8 mouse cellular contexts compared by ENCODE assay signal in genomic region chr13:106947583-106947982, GRCm38 (mm10). TPM values are rescaled to one million over a fixed set of nuclear protein-coding genes. Genes with fewer than 3 reads are reported as not detected.
DNase-seq lines count a peak whose midpoint lies in the region; ATAC-seq and TF ChIP-seq lines count a peak whose summit lies in the region.

No protein-coding gene starts in this region.

- no peak for DNase-seq in kidney, postnatal 4 days
- DNase-seq in adrenal gland, postnatal 25 days: no peak
- no peak for DNase-seq in right cerebral cortex, postnatal 10 days (ENCODE audit: low spot score in 2 of 2)
- DNase-seq in thymus, postnatal 25 days: no peak

- H3K4me1 ChIP-seq in kidney, embryonic 15.5 days: peaks cover 15% of the 10 kb centered on the region
- peaks cover 3% of the 10 kb centered on the region; the same call in 1 of the 2 replicates for H3K4me1 ChIP-seq in cortical plate, adult 2 months (ENCODE audit: control insufficient read depth, insufficient read depth, low read length)
- H3K4me1 ChIP-seq in hindbrain, embryonic 16.5 days (ENCODE audit: control insufficient read depth, insufficient read depth, low read depth, low read length): peaks cover 16% of the 10 kb centered on the region
- H3K4me1 ChIP-seq in midbrain, embryonic 16.5 days (ENCODE audit: control insufficient read depth, insufficient read depth, low read length): peaks cover 18% of the 10 kb centered on the region

- 5% methylated on average over 6 of the region's 6 CpGs for WGBS in kidney, embryonic 15.5 days
- 7% methylated on average over 6 of the region's 6 CpGs for WGBS in hindbrain, embryonic 16.5 days
- WGBS in midbrain, embryonic 16.5 days: 3% methylated on average over 6 of the region's 6 CpGs

- peak overlapping the region; percentile 90 for H3K9ac ChIP-seq in kidney, embryonic 15.5 days
- H3K9ac ChIP-seq in hindbrain, embryonic 16.5 days (ENCODE audit: low read depth, low read length): peak overlapping the region; percentile 91
- peak overlapping the region; percentile 90 for H3K9ac ChIP-seq in midbrain, embryonic 16.5 days (ENCODE audit: low read depth, low read length)

- H3K36me3 ChIP-seq in kidney, embryonic 15.5 days: peaks cover 33% of the 10 kb centered on the region
- peaks cover 4% of the 10 kb centered on the region for H3K36me3 ChIP-seq in hindbrain, embryonic 16.5 days (ENCODE audit: control insufficient read depth, insufficient read depth, low read length)
- peaks cover 2% of the 10 kb centered on the region; the same call in 1 of the 2 replicates for H3K36me3 ChIP-seq in midbrain, embryonic 16.5 days (ENCODE audit: control insufficient read depth, insufficient read depth, low read length)

- no peak for ATAC-seq in kidney, embryonic 15.5 days (replicated peaks; ENCODE audit: low FRiP score)
- no peak for ATAC-seq in hindbrain, embryonic 16.5 days
- ATAC-seq in midbrain, embryonic 16.5 days: no peak

- no peaks in the 10 kb centered on the region for H3K27me3 ChIP-seq in kidney, embryonic 15.5 days
- no peaks in the 10 kb centered on the region for H3K27me3 ChIP-seq in hindbrain, embryonic 16.5 days (replicated peaks; ENCODE audit: control insufficient read depth, insufficient read depth, low read length)
- H3K27me3 ChIP-seq in midbrain, embryonic 16.5 days (ENCODE audit: control insufficient read depth, insufficient read depth, low read depth, low read length): no peaks in the 10 kb centered on the region

- H3K9me3 ChIP-seq in kidney, embryonic 15.5 days (replicated peaks): no peaks in the 10 kb centered on the region
- H3K9me3 ChIP-seq in hindbrain, embryonic 16.5 days (ENCODE audit: control insufficient read depth, low read length): no peaks in the 10 kb centered on the region
- H3K9me3 ChIP-seq in midbrain, embryonic 16.5 days (replicated peaks; ENCODE audit: control insufficient read depth, low read length, poor library complexity, severe bottlenecking): no peaks in the 10 kb centered on the region

- TF ChIP-seq CTCF in cortical plate, adult 2 months (IDR thresholded peaks at IDR 0.05; ENCODE audit: extremely low read depth, insufficient read depth, low read length): no peak

- TF ChIP-seq POLR2A in cortical plate, adult 2 months (IDR thresholded peaks at IDR 0.05; ENCODE audit: extremely low read depth, insufficient read depth, low read length): no peak

- peak overlapping the region; percentile 98 for H3K4me3 ChIP-seq in kidney, embryonic 15.5 days (replicated peaks)
- peak overlapping the region; percentile 97 for H3K4me3 ChIP-seq in cortical plate, adult 2 months (ENCODE audit: insufficient read depth, low read length)
- H3K4me3 ChIP-seq in hindbrain, embryonic 16.5 days (ENCODE audit: low read length): peak overlapping the region; percentile 82
- H3K4me3 ChIP-seq in midbrain, embryonic 16.5 days (ENCODE audit: low read depth, low read length): peak overlapping the region; percentile 94

- peak overlapping the region; percentile 62 for H3K4me2 ChIP-seq in kidney, embryonic 15.5 days
- peak overlapping the region; percentile 77 for H3K4me2 ChIP-seq in hindbrain, embryonic 16.5 days (ENCODE audit: low read length)
- H3K4me2 ChIP-seq in midbrain, embryonic 16.5 days (ENCODE audit: low read length): peak overlapping the region; percentile 69

- H3K27ac ChIP-seq in kidney, embryonic 15.5 days: peak overlapping the region; percentile 95
- no peak overlapping the region for H3K27ac ChIP-seq in cortical plate, adult 2 months (ENCODE audit: insufficient read depth, low read length)
- no peak overlapping the region for H3K27ac ChIP-seq in hindbrain, embryonic 16.5 days (ENCODE audit: low read depth, low read length)
- no peak overlapping the region; the same call in 1 of the 2 replicates for H3K27ac ChIP-seq in midbrain, embryonic 16.5 days (ENCODE audit: low read length)

RNA-seq across cellular contexts. Expression of gene Dimt1, which starts 0.7 kb away (rescaled TPM):
- 42.3 and 45.9 TPM in 2 replicates for polyA plus RNA-seq in kidney, embryonic 15.5 days (2015; fragmentation: Nextera tagmentation; extraction: Ambion mirVana)
- 23.1 and 26.8 TPM in 2 replicates for polyA plus RNA-seq in cortical plate, adult 2 months (2012; rRNA removed)
- 38.7 and 39.3 TPM in 2 replicates for polyA plus RNA-seq in hindbrain, embryonic 16.5 days (2015; fragmentation: Nextera tagmentation; extraction: Ambion mirVana)
- 44.0 and 44.6 TPM in 2 replicates for polyA plus RNA-seq in midbrain, embryonic 16.5 days (2015; fragmentation: Nextera tagmentation; extraction: Ambion mirVana)
- total RNA-seq in adrenal gland, postnatal 25 days (2021): 15.1 and 17.3 TPM in 2 replicates

RNA-seq across cellular contexts. Expression of gene Ipo11, which starts 10.8 kb away (rescaled TPM):
- 76.8 and 78.5 TPM in 2 replicates for polyA plus RNA-seq in kidney, embryonic 15.5 days (2015; fragmentation: Nextera tagmentation; extraction: Ambion mirVana)
- 45.6 and 50.6 TPM in 2 replicates for polyA plus RNA-seq in cortical plate, adult 2 months (2012; rRNA removed)
- 43.3 and 43.5 TPM in 2 replicates for polyA plus RNA-seq in hindbrain, embryonic 16.5 days (2015; fragmentation: Nextera tagmentation; extraction: Ambion mirVana)
- polyA plus RNA-seq in midbrain, embryonic 16.5 days (2015; fragmentation: Nextera tagmentation; extraction: Ambion mirVana): 40.3 and 41.1 TPM in 2 replicates
- 40.1 and 44.1 TPM in 2 replicates for total RNA-seq in adrenal gland, postnatal 25 days (2021)
